Mouse (Mus musculus) embryonic facial prominence, embryonic 10.5 days (tissue): ENCODE measurements at regions not wholly inside any gene's neighbourhood (a gene's known extent, or its start where the extent isn't known, plus 50 kb on each side); places are given as distances from the start of the nearest gene placed in this dataset.

Experiments
- DNase-seq: peaks from one replicate; pipeline ENCODE4 v3.0.0-alpha.2; 2017; ENCODE audit warnings: low spot score
- H3K27ac ChIP-seq: fragments of 300-500 bp; sonication (generic); replicated peaks from 2 replicates; pipeline ENCODE4 v1.5.1; 2016; ENCODE audit warnings: mild to moderate bottlenecking
- H3K27me3 ChIP-seq: fragments of 300-500 bp; sonication (generic); replicated peaks from 2 replicates; pipeline ENCODE4 v1.6.1; 2016; ENCODE audit warnings: low read depth, mild to moderate bottlenecking; ENCODE audit not compliant: poor library complexity, severe bottlenecking
- H3K36me3 ChIP-seq: fragments of 300-500 bp; sonication (generic); replicated peaks from 2 replicates; pipeline ENCODE4 v1.6.1; 2016; ENCODE audit warnings: mild to moderate bottlenecking, moderate library complexity
- H3K4me1 ChIP-seq: fragments of 300-500 bp; sonication (generic); 2 replicates; pipeline ENCODE4 v1.6.1; 2016
- H3K4me3 ChIP-seq: fragments of 300-500 bp; sonication (generic); 2 replicates; pipeline ENCODE4 v1.5.1; 2016; ENCODE audit warnings: mild to moderate bottlenecking, moderate library complexity
- H3K9me3 ChIP-seq: fragments of 300-500 bp; sonication (generic); 2 replicates; pipeline ENCODE4 v1.6.1; 2016; ENCODE audit warnings: mild to moderate bottlenecking
- WGBS: fragments of 180-500 bp; shearing (Covaris S2); methylation state at CpG from one replicate; pipeline ENCODE4 v1.1.7; 2016; 5-methylcytosine and 5-hydroxymethylcytosine counted together

GRCm38 (mm10) chr11:8148485-8148825 is 515.9 kb downstream of the Tns3 start:
- H3K27ac ChIP-seq, result 0 out of 2 replicates have a peak overlapping the region, but pooled peaks have one; percentile 61
- WGBS, result 83% methylated on average over 5 of the region's 5 CpGs

GRCm38 (mm10) chr11:8147790-8148484 is 516.4 kb downstream of the Tns3 start:
- H3K27me3 ChIP-seq, result no peaks in the 10 kb centered on the region
- peak overlapping the region; percentile 23; the same call in 1 of the 2 replicates for H3K4me3 ChIP-seq
- peak; percentile 16 for DNase-seq
- H3K4me1 ChIP-seq, result peaks cover 16% of the 10 kb centered on the region
- H3K27ac ChIP-seq, result peak overlapping the region; percentile 61; the same call in 1 of the 2 replicates
- H3K36me3 ChIP-seq, result no peaks in the 10 kb centered on the region
- H3K9me3 ChIP-seq, result no peaks in the 10 kb centered on the region
- 23% methylated on average over 6 of the region's 6 CpGs for WGBS

More at GRCm38 (mm10) chr11:8148485-8148825, 515.9 kb downstream of the Tns3 start:
- DNase-seq, result no peak
- Histone ChIP-seq H3K27me3 (no peaks in the 10 kb centered on the region), H3K4me3 (no peak overlapping the region), H3K9me3 (no peaks in the 10 kb centered on the region), H3K36me3 (no peaks in the 10 kb centered on the region), H3K4me1 (peaks cover 16% of the 10 kb centered on the region)

- Histone ChIP-seq H3K27me3 (no peaks in the 10 kb centered on the region), H3K36me3 (no peaks in the 10 kb centered on the region), H3K27ac (no peak overlapping the region), H3K4me3 (no peak overlapping the region), H3K9me3 (no peaks in the 10 kb centered on the region), H3K4me1 (no peaks in the 10 kb centered on the region)
- 41% methylated on average over 4 of the region's 4 CpGs for WGBS
- peak; percentile 17 for DNase-seq
Observed at GRCm38 (mm10) chr11:8137366-8137765, 527.0 kb downstream of the Tns3 start.

GRCm38 (mm10) chr11:8136666-8137065 is 527.7 kb downstream of the Tns3 start:
- Histone ChIP-seq H3K36me3 (no peaks in the 10 kb centered on the region), H3K4me3 (no peak overlapping the region), H3K4me1 (no peaks in the 10 kb centered on the region), H3K9me3 (no peaks in the 10 kb centered on the region), H3K27ac (no peak overlapping the region), H3K27me3 (no peaks in the 10 kb centered on the region)
- 79% methylated on average over 4 of the region's 4 CpGs for WGBS
- no peak for DNase-seq

GRCm38 (mm10) chr11:8109286-8109685 is 555.0 kb downstream of the Tns3 start:
- H3K27ac ChIP-seq, result no peak overlapping the region
- 92% methylated on average over 2 of the region's 2 CpGs for WGBS
- H3K9me3 ChIP-seq, result no peaks in the 10 kb centered on the region
- no peaks in the 10 kb centered on the region for H3K4me1 ChIP-seq
- H3K36me3 ChIP-seq, result no peaks in the 10 kb centered on the region
- H3K4me3 ChIP-seq, result no peak overlapping the region
- no peaks in the 10 kb centered on the region for H3K27me3 ChIP-seq
- no peak for DNase-seq

- Histone ChIP-seq H3K9me3 (no peaks in the 10 kb centered on the region), H3K36me3 (no peaks in the 10 kb centered on the region), H3K27ac (no peak overlapping the region), H3K4me3 (no peak overlapping the region), H3K4me1 (no peaks in the 10 kb centered on the region), H3K27me3 (no peaks in the 10 kb centered on the region)
- 78% methylated on average over 7 of the region's 7 CpGs for WGBS
- no peak for DNase-seq
Observed at GRCm38 (mm10) chr11:8101091-8101490, 563.2 kb downstream of the Tns3 start.

- Histone ChIP-seq H3K9me3 (no peaks in the 10 kb centered on the region), H3K36me3 (no peaks in the 10 kb centered on the region), H3K4me1 (no peaks in the 10 kb centered on the region), H3K4me3 (no peak overlapping the region), H3K27ac (no peak overlapping the region), H3K27me3 (no peaks in the 10 kb centered on the region)
- DNase-seq, result no peak
- WGBS, result 89% methylated on average over 2 of the region's 2 CpGs
Observed at GRCm38 (mm10) chr11:8084328-8084727, 580.0 kb downstream of the Tns3 start.

DNA sequence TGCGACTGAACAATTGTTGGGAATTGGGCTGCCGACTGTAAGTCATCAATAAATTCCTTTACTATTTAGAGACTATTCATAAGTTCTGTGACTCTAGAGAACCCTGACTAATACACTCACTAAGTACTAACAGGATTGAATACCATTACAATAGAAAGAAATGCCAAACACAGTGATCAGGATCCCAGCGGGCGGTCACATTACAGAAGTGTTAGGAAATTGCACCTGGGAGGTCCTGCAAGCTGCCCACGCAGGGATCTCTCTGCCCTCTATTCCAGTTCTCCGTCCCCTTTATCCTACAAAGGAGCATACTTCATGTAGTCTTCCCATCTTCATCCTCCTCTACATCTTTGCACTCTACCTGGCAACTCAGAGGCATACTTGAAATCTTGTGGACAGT is 581.5 kb downstream of the Tns3 start:
- Histone ChIP-seq H3K4me3 (no peak overlapping the region), H3K27ac (no peak overlapping the region), H3K27me3 (no peaks in the 10 kb centered on the region), H3K36me3 (no peaks in the 10 kb centered on the region), H3K9me3 (no peaks in the 10 kb centered on the region), H3K4me1 (no peaks in the 10 kb centered on the region)
- DNase-seq, result no peak
- WGBS, result 89% methylated on average over 5 of the region's 6 CpGs

GRCm38 (mm10) chr11:8073321-8073720 is 591.0 kb downstream of the Tns3 start:
- Histone ChIP-seq H3K36me3 (no peaks in the 10 kb centered on the region), H3K4me1 (peaks cover 11% of the 10 kb centered on the region), H3K27ac (no peak overlapping the region), H3K9me3 (no peaks in the 10 kb centered on the region), H3K27me3 (no peaks in the 10 kb centered on the region), H3K4me3 (no peak overlapping the region)
- no peak for DNase-seq
- 81% methylated on average over 1 of the region's 1 CpGs for WGBS

DNA sequence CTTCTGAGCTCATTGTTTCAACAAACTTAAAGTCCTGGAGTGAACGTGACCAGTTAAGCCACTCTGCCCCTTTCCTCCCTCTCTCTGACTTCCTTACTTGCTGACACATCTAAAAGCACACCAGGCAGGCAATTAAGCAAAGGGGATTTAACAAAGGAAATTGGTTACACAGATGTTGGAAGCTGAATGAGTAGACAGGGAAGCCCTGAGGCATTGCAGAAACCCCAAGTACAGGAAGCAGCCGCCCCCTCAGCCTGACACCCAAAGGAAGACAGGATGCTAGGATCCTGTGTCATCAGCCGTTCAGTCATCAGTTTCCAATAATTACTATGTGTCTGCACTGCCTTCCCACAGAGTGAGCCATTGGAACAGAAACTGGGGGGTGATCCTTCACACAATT is 595.5 kb downstream of the Tns3 start:
- Histone ChIP-seq H3K9me3 (no peaks in the 10 kb centered on the region), H3K4me1 (peaks cover 12% of the 10 kb centered on the region), H3K27ac (no peak overlapping the region; the same call in 1 of the 2 replicates), H3K27me3 (no peaks in the 10 kb centered on the region), H3K36me3 (no peaks in the 10 kb centered on the region), H3K4me3 (no peak overlapping the region)
- DNase-seq, result peak; percentile 34
- whole genome bisulfite sequencing, result 12% methylated on average over 3 of the region's 3 CpGs

DNA sequence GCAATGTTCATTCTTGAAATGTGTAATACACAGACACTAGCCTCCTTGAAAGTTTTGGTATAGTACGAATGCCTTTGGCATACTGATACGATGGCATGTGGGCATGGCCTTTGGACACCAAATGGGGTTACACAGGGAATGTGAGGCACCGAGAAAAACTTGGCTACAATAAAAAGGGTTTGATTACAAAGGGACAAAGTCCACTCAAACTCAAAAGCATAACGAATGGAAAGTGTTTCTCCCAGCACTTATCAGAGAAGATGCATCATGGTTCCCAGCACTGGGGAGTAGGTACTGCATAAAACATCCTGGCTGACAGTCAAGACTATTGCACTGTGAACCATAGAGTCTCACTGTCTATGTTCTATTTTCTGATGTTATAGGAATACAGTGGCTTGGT is 597.0 kb downstream of the Tns3 start:
- Histone ChIP-seq H3K4me1 (peaks cover 12% of the 10 kb centered on the region), H3K9me3 (no peaks in the 10 kb centered on the region), H3K4me3 (no peak overlapping the region), H3K27ac (no peak overlapping the region), H3K36me3 (no peaks in the 10 kb centered on the region), H3K27me3 (no peaks in the 10 kb centered on the region)
- WGBS, result 88% methylated on average over 4 of the region's 4 CpGs
- no peak for DNase-seq

DNA sequence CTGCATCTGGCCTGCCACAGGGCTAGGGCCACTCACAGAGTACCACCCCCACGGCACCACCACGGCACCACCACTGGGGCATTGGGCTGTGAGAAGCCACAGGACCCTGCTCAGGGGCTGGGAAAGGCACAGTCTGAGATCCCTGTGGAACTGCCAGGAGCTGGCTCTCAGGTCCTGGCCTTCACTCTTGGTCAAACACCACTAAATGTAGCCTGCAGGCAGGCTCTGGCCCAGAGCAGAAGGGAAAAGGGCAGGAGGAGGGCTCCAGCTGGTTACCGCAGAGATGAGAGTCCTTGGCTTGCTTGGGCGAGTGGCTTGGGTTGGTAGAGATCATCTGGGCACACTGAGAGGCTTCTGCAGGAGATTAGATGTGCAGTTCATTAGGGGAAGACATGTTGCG is 598.5 kb downstream of the Tns3 start:
- peaks cover 12% of the 10 kb centered on the region for H3K4me1 ChIP-seq
- no peaks in the 10 kb centered on the region for H3K36me3 ChIP-seq
- no peaks in the 10 kb centered on the region for H3K9me3 ChIP-seq
- no peaks in the 10 kb centered on the region for H3K27me3 ChIP-seq
- no peak overlapping the region for H3K4me3 ChIP-seq
- WGBS, result 85% methylated on average over 5 of the region's 5 CpGs
- no peak for DNase-seq
- no peak overlapping the region; the same call in 1 of the 2 replicates for H3K27ac ChIP-seq

- no peaks in the 10 kb centered on the region for H3K27me3 ChIP-seq
- WGBS, result 83% methylated on average over 1 of the region's 1 CpGs
- no peak for DNase-seq
Observed at GRCm38 (mm10) chr11:8065086-8065485, 599.2 kb downstream of the Tns3 start.

More at GRCm38 (mm10) chr11:8065086-8065485, 599.2 kb downstream of the Tns3 start:
- no peak overlapping the region for H3K4me3 ChIP-seq
- peaks cover 12% of the 10 kb centered on the region for H3K4me1 ChIP-seq
- H3K36me3 ChIP-seq, result no peaks in the 10 kb centered on the region
- no peaks in the 10 kb centered on the region for H3K9me3 ChIP-seq
- no peak overlapping the region for H3K27ac ChIP-seq
